Mouse (Mus musculus) hindbrain, embryonic 16.5 days (tissue): ENCODE results near the gene Arl6ip1. TPM values are rescaled to one million over a fixed set of nuclear protein-coding genes. Genes with fewer than 3 reads are reported as not detected.
A peak's percentile ranks its signal among the peaks of the same experiment; 100 is the strongest.
"Not testable (repeated sequence)": the region's sequence is repeated elsewhere in the genome, so short reads cannot be mapped to it uniquely, and the experiment has no call there.

Experiments
- ATAC-seq: fragments of 200-750 bp; cut with Nextera tagmentation; 2 replicates; pipeline ENCODE4 v1.8.0; 2017; ENCODE audit warnings: moderate TSS enrichment, moderate library complexity
- H3K27ac ChIP-seq: fragments of 300-500 bp; sonication (generic); 2 replicates; pipeline ENCODE4 v1.5.1; 2014; ENCODE audit warnings: low read depth, mild to moderate bottlenecking, control low read depth, low read length, moderate library complexity
- H3K27me3 ChIP-seq: fragments of 300-500 bp; sonication (generic); replicated peaks from 2 replicates; pipeline ENCODE4 v1.6.1; 2014; ENCODE audit warnings: low read length; ENCODE audit not compliant: control insufficient read depth, insufficient read depth
- H3K36me3 ChIP-seq: fragments of 300-500 bp; sonication (generic); 2 replicates; pipeline ENCODE4 v1.6.1; 2014; ENCODE audit warnings: mild to moderate bottlenecking, low read length, moderate library complexity, mixed read lengths; ENCODE audit not compliant: control insufficient read depth, insufficient read depth
- H3K4me1 ChIP-seq: fragments of 300-500 bp; sonication (generic); 2 replicates; pipeline ENCODE4 v1.6.1; 2014; ENCODE audit warnings: low read depth, low read length; ENCODE audit not compliant: control insufficient read depth, insufficient read depth
- H3K4me2 ChIP-seq: fragments of 300-500 bp; sonication (generic); 2 replicates; pipeline ENCODE4 v1.6.1; 2014; ENCODE audit warnings: mild to moderate bottlenecking, low read length, control low read depth, moderate library complexity
- H3K4me3 ChIP-seq: fragments of 300-500 bp; sonication (generic); 2 replicates; pipeline ENCODE4 v1.5.1; 2014; ENCODE audit warnings: mild to moderate bottlenecking, low read length, control low read depth, moderate library complexity
- H3K9ac ChIP-seq: fragments of 300-500 bp; sonication (generic); 2 replicates; pipeline ENCODE4 v1.6.1; 2014; ENCODE audit warnings: low read depth, mild to moderate bottlenecking, control low read depth, low read length, moderate library complexity
- H3K9me3 ChIP-seq: fragments of 300-500 bp; sonication (generic); 2 replicates; pipeline ENCODE4 v1.6.1; 2014; ENCODE audit warnings: mild to moderate bottlenecking, low read length, moderate library complexity; ENCODE audit not compliant: control insufficient read depth
- WGBS: fragments of 180-500 bp; shearing (Covaris S2); extraction: QIAGEN DNeasy Blood & Tissue Kit; methylation state at CpG from one replicate; pipeline ENCODE4 v1.1.7; 2014; 5-methylcytosine and 5-hydroxymethylcytosine counted together
- polyA plus RNA-seq: library from polyadenylated mRNA; unstranded; fragments of >200 nt; fragmentation: Nextera tagmentation; extraction: Ambion mirVana; gene quantifications from 2 replicates; pipeline ENCODE4 v1.2.1, GENCODE M21; 2015

Gene Arl6ip1
- polyA plus RNA-seq, result 497 and 635 TPM in 2 replicates

DNA sequence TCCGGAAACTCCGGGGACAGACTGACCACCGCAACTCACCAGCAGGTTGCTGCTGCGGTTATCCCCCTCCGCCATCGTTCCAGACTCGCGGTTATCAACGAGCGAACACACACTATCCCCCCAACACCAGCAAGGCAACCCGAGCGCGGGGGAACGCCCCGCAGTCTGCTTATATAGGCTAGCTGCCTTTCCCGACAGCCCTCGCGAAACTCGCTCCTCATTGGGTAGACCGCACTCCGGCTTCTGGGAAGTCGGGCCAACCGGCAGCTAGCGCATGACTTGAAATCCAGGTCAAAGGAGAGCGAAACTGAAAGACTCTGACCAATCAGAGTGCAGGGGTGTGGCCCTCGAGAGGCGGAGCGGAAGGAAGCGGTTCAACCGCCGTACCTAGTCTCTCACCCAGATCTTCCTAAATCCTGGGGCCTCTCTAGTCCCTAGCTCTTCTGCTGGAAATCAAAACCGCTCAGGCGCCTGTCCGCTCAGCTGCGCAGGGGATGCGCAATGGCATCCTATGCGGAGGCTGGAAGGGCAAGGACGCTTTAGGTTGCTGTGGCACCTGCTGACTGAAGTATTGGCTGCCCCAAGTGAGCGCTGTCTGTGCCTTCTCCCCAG, at the start of gene Arl6ip1:
TSS of gene Arl6ip1 (minus strand) at position 233 of the 612 bp plus-strand sequence.
- peak within 1 kb of the TSS; percentile 71 for H3K9ac ChIP-seq
- no peaks in the 10 kb centered on the region for H3K9me3 ChIP-seq
- peaks cover 21% of the 10 kb centered on the region for H3K4me1 ChIP-seq
- peak within 1 kb of the TSS; percentile 55 for H3K4me3 ChIP-seq
- H3K27ac ChIP-seq, result peak within 1 kb of the TSS; percentile 80
- peak within 1 kb of the TSS; percentile 59 for H3K4me2 ChIP-seq
- 0 out of 2 replicates have a peak, but pooled peaks cover 2% of the 10 kb centered on the region for H3K36me3 ChIP-seq
- under 1% methylated on average over 39 of the region's 39 CpGs for WGBS
- peak; percentile 99 for ATAC-seq
- H3K27me3 ChIP-seq, result no peaks in the 10 kb centered on the region

GRCm38 (mm10) chr7:118175821-118176355, 46.4 kb upstream of the Arl6ip1 start:
- no peak for ATAC-seq
- Histone ChIP-seq H3K9me3 (no peaks in the 10 kb centered on the region), H3K4me3 (no peak overlapping the region), H3K4me2 (no peak overlapping the region), H3K9ac (no peak overlapping the region), H3K36me3 (peaks cover 28% of the 10 kb centered on the region), H3K27me3 (no peaks in the 10 kb centered on the region), H3K4me1 (no peaks in the 10 kb centered on the region), H3K27ac (no peak overlapping the region)
- WGBS, result 94% methylated on average over 1 of the region's 1 CpGs

DNA sequence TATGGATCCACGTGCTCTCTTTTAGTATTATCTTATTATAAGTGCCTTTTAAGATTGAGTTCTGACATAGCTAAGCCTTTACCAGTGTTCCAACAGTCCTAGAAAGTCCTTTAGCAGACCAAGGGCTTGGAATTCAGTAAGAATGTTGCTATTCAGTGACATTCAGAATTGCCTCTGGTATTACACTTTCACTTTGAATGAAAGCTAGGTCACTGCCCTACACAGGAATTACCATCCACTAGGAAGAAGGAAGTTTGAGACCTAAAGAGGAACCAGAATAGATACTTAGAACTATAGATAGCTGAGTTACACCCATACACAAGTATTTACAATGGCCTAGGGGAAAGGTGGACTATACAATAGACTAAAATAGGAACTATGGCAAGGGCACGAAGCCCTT, 40.7 kb upstream of the Arl6ip1 start:
- peaks cover 33% of the 10 kb centered on the region for H3K36me3 ChIP-seq
- not testable (repeated sequence) for H3K27ac ChIP-seq, H3K4me3 ChIP-seq, H3K9ac ChIP-seq, H3K4me1 ChIP-seq, H3K27me3 ChIP-seq, H3K4me2 ChIP-seq, H3K9me3 ChIP-seq, ATAC-seq
- 95% methylated on average over 2 of the region's 2 CpGs for WGBS

DNA sequence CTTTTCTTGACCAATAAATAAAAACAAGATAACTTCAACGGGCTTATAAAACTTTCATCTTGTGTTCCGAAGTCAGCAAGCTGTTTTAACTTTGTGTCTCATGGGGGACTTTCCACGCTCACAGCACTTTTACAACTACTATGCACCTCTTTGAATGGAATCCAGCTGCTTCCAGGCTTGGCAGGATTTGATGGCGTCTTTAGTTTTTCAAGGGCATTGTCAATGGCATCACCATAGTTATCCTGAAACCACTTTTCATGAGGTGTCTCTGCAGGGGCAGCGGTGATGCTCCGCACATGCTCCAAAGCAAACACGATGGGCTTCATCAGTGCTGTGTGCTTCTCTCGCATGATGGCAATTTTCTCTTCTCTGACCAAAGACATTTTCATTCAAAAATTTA, 33.5 kb upstream of the Arl6ip1 start:
- Histone ChIP-seq H3K9me3 (no peaks in the 10 kb centered on the region), H3K27ac (no peak overlapping the region), H3K4me2 (no peak overlapping the region), H3K27me3 (no peaks in the 10 kb centered on the region), H3K4me1 (no peaks in the 10 kb centered on the region), H3K4me3 (no peak overlapping the region), H3K36me3 (peaks cover 24% of the 10 kb centered on the region), H3K9ac (no peak overlapping the region)
- ATAC-seq, result no peak
- WGBS, result 85% methylated on average over 8 of the region's 8 CpGs

- H3K9ac ChIP-seq, result no peak overlapping the region
- H3K36me3 ChIP-seq, result peaks cover 25% of the 10 kb centered on the region
Measured at GRCm38 (mm10) chr7:118160121-118160520, 30.7 kb upstream of the Arl6ip1 start.

GRCm38 (mm10) chr7:118156461-118156860, 27.0 kb upstream of the Arl6ip1 start:
- Histone ChIP-seq H3K4me2 (no peak overlapping the region), H3K27me3 (no peaks in the 10 kb centered on the region), H3K9ac (no peak overlapping the region), H3K27ac (no peak overlapping the region), H3K4me1 (no peaks in the 10 kb centered on the region), H3K9me3 (no peaks in the 10 kb centered on the region), H3K36me3 (peaks cover 36% of the 10 kb centered on the region), H3K4me3 (no peak overlapping the region)
- 93% methylated on average over 7 of the region's 7 CpGs for WGBS
- no peak for ATAC-seq

More at GRCm38 (mm10) chr7:118160121-118160520, 30.7 kb upstream of the Arl6ip1 start:
- H3K4me3 ChIP-seq, result no peak overlapping the region
- H3K27ac ChIP-seq, result no peak overlapping the region
- no peaks in the 10 kb centered on the region for H3K27me3 ChIP-seq
- no peak overlapping the region for H3K4me2 ChIP-seq
- H3K9me3 ChIP-seq, result no peaks in the 10 kb centered on the region
- WGBS, result 93% methylated on average over 3 of the region's 3 CpGs
- ATAC-seq, result no peak
- H3K4me1 ChIP-seq, result no peaks in the 10 kb centered on the region

GRCm38 (mm10) chr7:118154150-118154549, 24.7 kb upstream of the Arl6ip1 start:
- no peaks in the 10 kb centered on the region for H3K9me3 ChIP-seq
- WGBS, result 91% methylated on average over 6 of the region's 6 CpGs
- no peaks in the 10 kb centered on the region for H3K4me1 ChIP-seq
- no peak for ATAC-seq
- no peak overlapping the region for H3K4me3 ChIP-seq
- peaks cover 37% of the 10 kb centered on the region for H3K36me3 ChIP-seq
- no peak overlapping the region for H3K9ac ChIP-seq
- no peak overlapping the region for H3K4me2 ChIP-seq
- H3K27ac ChIP-seq, result no peak overlapping the region
- H3K27me3 ChIP-seq, result no peaks in the 10 kb centered on the region

DNA sequence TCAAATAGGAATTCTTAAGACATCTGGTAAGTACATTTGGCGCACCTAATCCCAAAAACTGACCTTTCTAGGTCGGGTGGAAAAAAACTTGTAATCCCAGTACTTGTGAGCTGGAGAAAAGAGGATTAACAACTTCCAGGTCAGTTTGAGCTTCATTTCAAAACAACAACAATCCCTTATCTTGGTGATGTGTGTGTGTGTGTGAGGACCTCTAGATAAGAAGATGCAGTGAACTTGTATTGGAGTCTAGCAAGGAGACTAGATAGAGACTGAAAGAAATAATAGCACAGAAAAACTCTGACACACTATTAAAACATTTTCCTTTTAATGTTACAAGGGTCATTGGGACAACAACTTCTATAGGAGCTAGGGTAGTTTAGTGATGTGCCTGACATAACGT, 14.1 kb upstream of the Arl6ip1 start:
- Histone ChIP-seq H3K36me3 (peaks cover 32% of the 10 kb centered on the region), H3K4me1 (no peaks in the 10 kb centered on the region), H3K4me2 (no peak overlapping the region), H3K9ac (no peak overlapping the region), H3K9me3 (no peaks in the 10 kb centered on the region), H3K27me3 (no peaks in the 10 kb centered on the region), H3K27ac (no peak overlapping the region), H3K4me3 (no peak overlapping the region)
- 90% methylated on average over 3 of the region's 3 CpGs for WGBS
- ATAC-seq, result no peak

DNA sequence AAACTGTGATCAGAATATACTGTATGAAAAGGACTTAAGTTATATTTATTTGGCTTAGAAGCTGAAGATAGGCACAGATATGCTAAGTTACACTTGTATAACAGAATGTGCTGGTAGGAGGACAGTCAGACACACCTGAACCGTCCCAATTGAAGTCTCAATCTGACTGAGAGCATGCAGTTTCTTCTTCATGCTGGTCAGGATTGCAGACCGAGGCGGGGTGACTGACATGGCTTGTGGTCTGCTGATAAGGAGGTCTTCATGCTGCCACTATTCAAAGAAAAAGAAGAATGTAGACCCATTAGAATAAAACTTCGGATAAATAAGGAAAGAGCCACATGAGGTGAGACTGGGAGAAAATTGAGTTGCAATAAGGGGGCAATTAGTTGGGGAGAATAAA, 13.7 kb upstream of the Arl6ip1 start:
- 96% methylated on average over 4 of the region's 4 CpGs for WGBS

More for the DNA sequence above, 13.7 kb upstream of the Arl6ip1 start:
- no peak overlapping the region for H3K4me3 ChIP-seq
- H3K9me3 ChIP-seq, result no peaks in the 10 kb centered on the region
- no peak overlapping the region for H3K27ac ChIP-seq
- no peak overlapping the region for H3K9ac ChIP-seq
- peaks cover 28% of the 10 kb centered on the region for H3K36me3 ChIP-seq
- no peaks in the 10 kb centered on the region for H3K27me3 ChIP-seq
- no peaks in the 10 kb centered on the region for H3K4me1 ChIP-seq
- no peak overlapping the region for H3K4me2 ChIP-seq
- ATAC-seq, result no peak
